In the genomic region with DNA sequence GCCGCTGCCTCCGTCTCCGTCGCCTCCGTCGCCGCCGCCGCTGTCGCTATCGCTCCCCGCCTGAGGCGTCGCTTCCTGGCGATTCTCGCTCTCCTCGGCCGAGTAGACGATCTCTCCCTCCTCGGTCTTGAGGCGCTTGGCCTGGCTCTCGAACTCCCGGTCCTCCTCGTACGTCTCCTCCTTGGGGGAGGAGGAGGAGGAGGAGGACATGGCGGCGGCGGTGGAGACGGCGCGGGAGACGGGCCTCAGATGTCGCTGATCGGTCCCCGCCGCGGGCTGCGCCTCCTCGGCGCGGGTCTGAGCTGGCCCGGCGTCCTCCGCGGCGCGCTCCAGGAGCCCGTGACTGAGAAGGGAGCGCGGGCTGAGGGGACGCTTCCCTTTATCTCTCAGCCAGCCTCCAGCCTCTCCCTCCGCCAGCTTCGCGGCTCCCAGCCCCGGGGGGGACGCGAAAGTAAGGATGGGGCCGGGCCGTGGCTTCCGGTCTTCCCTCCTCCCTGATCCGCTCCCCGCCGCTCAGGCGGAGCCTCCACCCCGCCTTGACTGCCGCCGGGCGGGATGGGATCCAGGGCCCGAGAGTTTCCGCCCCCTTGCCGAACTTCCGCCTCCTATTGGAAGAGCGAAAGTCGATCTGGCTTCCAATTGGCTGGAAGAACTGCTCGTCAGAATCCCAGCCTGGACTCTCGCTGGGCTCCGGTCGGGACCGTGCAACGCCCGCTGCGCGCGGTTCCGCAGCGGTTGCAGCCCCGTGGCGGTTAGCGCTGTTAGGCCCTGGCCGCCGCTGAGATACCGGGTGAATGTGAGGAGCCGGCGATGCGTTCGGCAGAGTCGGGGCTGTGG, we compare ENCODE assay signal across 8 mouse cellular contexts. TPM values are rescaled to one million over a fixed set of nuclear protein-coding genes. Genes with fewer than 3 reads are reported as not detected.
DNase-seq lines count a peak whose midpoint lies in the region; ATAC-seq lines count a peak whose summit lies in the region.

Gene Hnrnpll, minus strand, starts transcription at position 552 of the 837 bp plus-strand sequence.

- WGBS in hindbrain, embryonic 12.5 days, result under 1% methylated on average over 79 of the region's 97 CpGs

- H3K27ac ChIP-seq in hindbrain, embryonic 12.5 days, result peak within 1 kb of the TSS; percentile 99

- H3K9ac ChIP-seq in hindbrain, embryonic 12.5 days, result peak within 1 kb of the TSS; percentile 88

- H3K9me3 ChIP-seq in hindbrain, embryonic 12.5 days (replicated peaks), result no peaks in the 10 kb centered on the region

- ATAC-seq in hindbrain, embryonic 12.5 days (ENCODE audit: low FRiP score), result peak; percentile 98

- peak; percentile 98 for DNase-seq in NIH3T3 (ENCODE audit: low read depth)
- DNase-seq in cerebellum, postnatal 10 days, result peak; percentile 97 to 98
- peak; percentile 94 to 97 for DNase-seq in frontal cortex, postnatal 10 days (ENCODE audit: low spot score in 2 of 2)
- peak; percentile 98 to 99 for DNase-seq in layer of hippocampus, postnatal 14 days (ENCODE audit: low spot score in 2 of 2)
- peak; percentile 97 for DNase-seq in lung, postnatal 14 days
- DNase-seq in retina, adult 2 months (ENCODE audit: low read depth, low spot score), result peak; percentile 99
- peak; percentile 94 to 97 for DNase-seq in thymus, postnatal 36 days

- peaks cover 22% of the 10 kb centered on the region for H3K4me1 ChIP-seq in hindbrain, embryonic 12.5 days

- peak within 1 kb of the TSS; percentile 80 for H3K4me2 ChIP-seq in hindbrain, embryonic 12.5 days (replicated peaks)

- no peaks in the 10 kb centered on the region for H3K27me3 ChIP-seq in hindbrain, embryonic 12.5 days

- H3K4me3 ChIP-seq in hindbrain, embryonic 12.5 days, result peak within 1 kb of the TSS; percentile 68

- H3K36me3 ChIP-seq in hindbrain, embryonic 12.5 days, result no peaks in the 10 kb centered on the region

RNA-seq across cellular contexts. Expression of gene Hnrnpll, which starts in this region (rescaled TPM):
- 112 and 116 TPM in 2 replicates for polyA plus RNA-seq in hindbrain, embryonic 12.5 days (2016; fragmentation: Nextera tagmentation; extraction: Ambion mirVana)
- total RNA-seq in layer of hippocampus, postnatal 14 days (2021), result 10 to 100 TPM; 59.5 to 65.4 TPM

Comparison
In these comparisons a context has a peak if more than half of its experiments do, and no peak if none do; other contexts are left out.
1. Peak in every context shown above with its lines: DNase-seq, ATAC-seq, H3K4me3 ChIP-seq and H3K27ac ChIP-seq.